Mouse (Mus musculus) C2C12 (cell line): ENCODE results near the gene Mdm1.

ENCODE experiments used
- CTCF ChIP-seq: IDR thresholded peaks from one replicate; pipeline ENCODE4 v1.5.1; 2011; ENCODE audit not compliant: control insufficient read depth, insufficient read depth, insufficient read length
- MAX ChIP-seq: IDR thresholded peaks from one replicate; pipeline ENCODE4 v1.6.1; 2011; ENCODE audit warnings: mild to moderate bottlenecking, control low read depth
- USF1 ChIP-seq: IDR thresholded peaks from one replicate; pipeline ENCODE4 v1.6.1; 2011; ENCODE audit warnings: low read depth, mild to moderate bottlenecking, control low read depth, moderate library complexity

DNA sequence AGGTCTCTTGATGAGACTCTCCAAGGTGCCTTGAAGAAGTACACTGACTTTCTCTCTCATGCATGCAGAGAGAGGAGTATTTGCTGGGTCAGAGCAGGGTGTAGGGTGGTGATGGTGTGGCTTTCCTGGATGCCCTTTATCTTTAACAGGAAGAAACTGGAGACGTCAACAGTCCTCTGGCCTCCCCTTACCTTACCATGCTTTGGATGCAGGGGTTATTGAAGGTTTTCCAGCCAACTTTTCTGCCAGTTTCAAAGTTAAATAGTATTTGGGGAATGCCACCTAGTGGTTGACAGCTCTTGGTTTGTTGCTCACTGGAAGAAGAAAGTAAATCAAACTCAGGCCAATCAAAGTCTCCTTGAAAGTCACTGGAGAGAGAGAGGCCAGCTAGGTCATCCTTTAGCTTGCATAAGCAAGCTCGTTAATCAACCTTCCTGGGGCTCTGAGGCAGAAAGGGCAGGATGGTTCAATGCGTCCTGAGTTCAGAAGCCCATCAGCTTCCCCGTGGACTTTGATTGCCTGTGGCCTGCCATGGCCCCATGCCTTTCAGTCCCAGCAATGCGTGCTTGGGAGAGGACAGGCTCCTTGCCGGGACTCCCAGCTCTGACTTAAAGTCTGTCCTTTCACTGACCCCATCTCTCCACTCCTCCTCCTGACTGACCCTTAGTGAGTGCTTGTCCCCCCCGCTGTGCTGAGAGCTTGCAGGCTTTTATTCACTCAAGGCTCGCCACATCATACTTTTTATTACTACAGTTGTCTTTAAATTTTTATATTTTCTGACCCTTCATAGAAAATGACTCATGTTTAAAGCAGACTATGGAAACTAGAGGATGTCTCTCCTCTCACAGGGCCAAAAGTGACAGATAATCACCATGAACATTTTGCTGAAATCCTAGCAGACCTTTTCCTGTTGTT lies 31.3 kb upstream of the Mdm1 start:
- TF ChIP-seq CTCF (no peak), USF1 (no peak), MAX (no peak)
